Mouse (Mus musculus) liver, embryonic 15.5 days (tissue): Measurements from ENCODE around the gene Zbtb16. TPM values are rescaled to one million over a fixed set of nuclear protein-coding genes. Genes with fewer than 3 reads are reported as not detected.

Source experiments
- ATAC-seq: fragments of 200-750 bp; cut with Nextera tagmentation; 2 replicates; pipeline ENCODE4 v1.8.0; 2017; ENCODE audit warnings: moderate number of reproducible peaks, mild to moderate bottlenecking, moderate library complexity; ENCODE audit not compliant: insufficient read depth
- H3K27ac ChIP-seq: fragments of 300-500 bp; sonication (generic); replicated peaks from 2 replicates; pipeline ENCODE4 v1.5.1; 2015; ENCODE audit warnings: mild to moderate bottlenecking, inconsistent platforms
- H3K27me3 ChIP-seq: fragments of 300-500 bp; sonication (generic); 2 replicates; pipeline ENCODE4 v1.6.1; 2015; ENCODE audit warnings: mild to moderate bottlenecking, inconsistent platforms
- H3K36me3 ChIP-seq: fragments of 300-500 bp; sonication (generic); replicated peaks from 2 replicates; pipeline ENCODE4 v1.6.1; 2015; ENCODE audit warnings: moderate library complexity, mild to moderate bottlenecking, inconsistent platforms
- H3K4me1 ChIP-seq: fragments of 300-500 bp; sonication (generic); replicated peaks from 2 replicates; pipeline ENCODE4 v1.6.1; 2015; ENCODE audit warnings: inconsistent platforms
- H3K4me2 ChIP-seq: fragments of 300-500 bp; sonication (generic); 2 replicates; pipeline ENCODE4 v1.6.1; 2015; ENCODE audit warnings: moderate library complexity, mild to moderate bottlenecking, inconsistent platforms
- H3K4me3 ChIP-seq: fragments of 300-500 bp; sonication (generic); replicated peaks from 2 replicates; pipeline ENCODE4 v1.5.1; 2015; ENCODE audit warnings: mild to moderate bottlenecking, inconsistent platforms
- H3K9ac ChIP-seq: fragments of 300-500 bp; sonication (generic); 2 replicates; pipeline ENCODE4 v1.6.1; 2015; ENCODE audit warnings: moderate library complexity, mild to moderate bottlenecking, inconsistent platforms
- H3K9me3 ChIP-seq: fragments of 300-500 bp; sonication (generic); replicated peaks from 2 replicates; pipeline ENCODE4 v1.6.1; 2016; ENCODE audit warnings: inconsistent platforms
- WGBS: fragments of 180-500 bp; shearing (Covaris S2); methylation state at CpG from one replicate; pipeline ENCODE4 v1.1.7; 2015; ENCODE audit warnings: mixed read lengths; ENCODE audit not compliant: insufficient replicate concordance; 5-methylcytosine and 5-hydroxymethylcytosine counted together
- polyA plus RNA-seq: library from polyadenylated mRNA; unstranded; fragments of >200 nt; fragmentation: Nextera tagmentation; extraction: Ambion mirVana; gene quantifications from 2 replicates; pipeline ENCODE4 v1.2.1, GENCODE M21; 2015

Zbtb16 gene
- polyA plus RNA-seq, 1 experiment from 2014 or later, result 0.54 TPM

- Histone ChIP-seq H3K4me3 (no peak overlapping the region), H3K27ac (no peak overlapping the region), H3K9ac (no peak overlapping the region), H3K36me3 (no peaks in the 10 kb centered on the region), H3K27me3 (no peaks in the 10 kb centered on the region), H3K4me1 (peaks cover 9% of the 10 kb centered on the region; the same call in 1 of the 2 replicates), H3K9me3 (no peaks in the 10 kb centered on the region), H3K4me2 (no peak overlapping the region)
- ATAC-seq, result no peak
- 85% methylated on average over 3 of the region's 3 CpGs for WGBS
Observed at GRCm38 (mm10) chr9:48751900-48752299, 84.1 kb downstream of the Zbtb16 start.

DNA sequence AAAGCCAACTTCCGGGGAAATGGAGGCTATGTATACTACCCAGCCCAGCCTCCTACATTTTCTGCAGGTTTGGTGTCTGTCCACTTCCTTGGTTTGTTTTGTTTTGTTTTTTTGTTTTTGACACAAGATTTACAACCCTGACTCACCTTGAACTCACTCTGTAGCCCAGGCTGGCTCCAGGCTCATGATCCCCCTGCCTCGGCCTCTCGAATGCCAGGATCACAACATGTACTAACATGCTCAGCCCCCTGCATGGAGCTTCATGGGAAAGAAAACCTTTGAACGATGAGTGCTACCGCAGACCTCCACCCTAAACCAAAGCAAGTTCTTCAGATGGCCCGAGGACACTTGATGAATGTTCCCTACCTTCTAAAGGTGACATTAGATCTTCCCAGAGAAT lies 86.4 kb downstream of the Zbtb16 start:
- WGBS, result 76% methylated on average over 6 of the region's 6 CpGs

DNA sequence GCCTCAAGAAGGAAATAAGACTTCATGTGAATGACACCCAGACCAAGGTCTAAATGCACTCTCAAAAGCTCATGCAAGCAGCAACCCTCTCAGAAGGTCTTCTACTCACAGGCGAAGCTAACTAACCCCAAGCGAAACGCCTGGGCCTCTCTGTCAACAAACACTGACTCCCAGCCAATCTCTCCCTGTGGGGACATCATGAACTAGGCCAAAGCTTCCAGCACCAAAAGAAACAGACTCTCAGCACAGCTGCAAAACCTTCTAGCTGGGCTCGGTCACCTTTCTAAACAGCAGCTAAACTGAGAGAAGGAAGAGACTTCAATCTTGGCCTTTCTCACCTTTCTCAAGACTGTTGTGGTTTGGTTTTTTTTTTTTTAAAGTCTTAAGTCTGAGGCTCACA lies 86.9 kb downstream of the Zbtb16 start:
- ATAC-seq, result no peak

More for the DNA sequence above, 86.4 kb downstream of the Zbtb16 start:
- Histone ChIP-seq H3K4me3 (no peak overlapping the region), H3K4me1 (peaks cover 14% of the 10 kb centered on the region), H3K36me3 (no peaks in the 10 kb centered on the region), H3K27me3 (no peaks in the 10 kb centered on the region), H3K4me2 (no peak overlapping the region), H3K9me3 (no peaks in the 10 kb centered on the region), H3K9ac (no peak overlapping the region), H3K27ac (no peak overlapping the region)
- ATAC-seq, result no peak

GRCm38 (mm10) chr9:48748761-48749160 lies 87.3 kb downstream of the Zbtb16 start:
- 86% methylated on average over 4 of the region's 4 CpGs for WGBS
- no peak overlapping the region for H3K27ac ChIP-seq

More for the DNA sequence above, 86.9 kb downstream of the Zbtb16 start:
- Histone ChIP-seq H3K4me1 (peaks cover 19% of the 10 kb centered on the region), H3K4me2 (no peak overlapping the region), H3K9me3 (no peaks in the 10 kb centered on the region), H3K36me3 (no peaks in the 10 kb centered on the region), H3K9ac (no peak overlapping the region), H3K27me3 (no peaks in the 10 kb centered on the region), H3K4me3 (no peak overlapping the region), H3K27ac (no peak overlapping the region)
- 74% methylated on average over 4 of the region's 4 CpGs for WGBS

DNA sequence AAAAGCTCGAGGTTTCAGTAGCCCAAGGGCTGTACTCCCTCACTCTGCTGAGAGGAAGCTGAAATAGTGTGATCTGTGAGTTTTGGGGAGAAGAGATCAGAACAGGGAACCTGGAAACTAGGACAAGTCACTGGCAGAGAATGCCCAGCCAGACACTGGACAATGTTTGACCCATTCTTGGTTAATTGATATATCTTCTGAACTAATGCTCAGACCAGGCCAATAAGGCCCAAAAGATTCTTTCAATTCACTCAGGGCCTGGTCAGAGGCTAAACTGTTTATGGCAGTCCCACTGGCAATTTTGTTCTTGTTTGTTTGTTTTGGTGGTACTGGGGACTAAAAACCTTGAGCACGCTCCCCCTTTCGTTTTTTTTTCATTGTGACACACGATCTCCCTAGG lies 87.8 kb downstream of the Zbtb16 start:
- Histone ChIP-seq H3K9me3 (no peaks in the 10 kb centered on the region), H3K36me3 (no peaks in the 10 kb centered on the region), H3K4me1 (peaks cover 20% of the 10 kb centered on the region), H3K9ac (no peak overlapping the region), H3K4me3 (no peak overlapping the region), H3K4me2 (no peak overlapping the region), H3K27me3 (no peaks in the 10 kb centered on the region), H3K27ac (no peak overlapping the region)
- ATAC-seq, result no peak
- whole genome bisulfite sequencing, result 59% methylated on average over 4 of the region's 4 CpGs

More at GRCm38 (mm10) chr9:48748761-48749160, 87.3 kb downstream of the Zbtb16 start:
- Histone ChIP-seq H3K9ac (no peak overlapping the region), H3K4me1 (peaks cover 20% of the 10 kb centered on the region), H3K4me3 (no peak overlapping the region), H3K27me3 (no peaks in the 10 kb centered on the region), H3K4me2 (no peak overlapping the region), H3K36me3 (no peaks in the 10 kb centered on the region), H3K9me3 (no peaks in the 10 kb centered on the region)
- no peak for ATAC-seq

GRCm38 (mm10) chr9:48746506-48746905 lies 89.5 kb downstream of the Zbtb16 start:
- H3K9me3 ChIP-seq, result no peaks in the 10 kb centered on the region
- ATAC-seq, result no peak
- WGBS, result 75% methylated on average over 10 of the region's 10 CpGs
- H3K9ac ChIP-seq, result no peak overlapping the region
- H3K36me3 ChIP-seq, result no peaks in the 10 kb centered on the region
- H3K4me3 ChIP-seq, result no peak overlapping the region
- H3K4me2 ChIP-seq, result no peak overlapping the region
- no peak overlapping the region for H3K27ac ChIP-seq
- H3K27me3 ChIP-seq, result no peaks in the 10 kb centered on the region
- H3K4me1 ChIP-seq, result peaks cover 20% of the 10 kb centered on the region

GRCm38 (mm10) chr9:48745347-48746119 lies 90.5 kb downstream of the Zbtb16 start:
- 45% methylated on average over 5 of the region's 5 CpGs for WGBS
- ATAC-seq, result peak; percentile 72
- peaks cover 24% of the 10 kb centered on the region for H3K4me1 ChIP-seq
- no peaks in the 10 kb centered on the region for H3K27me3 ChIP-seq
- H3K9ac ChIP-seq, result no peak overlapping the region
- H3K4me2 ChIP-seq, result peak overlapping the region; percentile 50
- no peaks in the 10 kb centered on the region for H3K9me3 ChIP-seq
- 0 out of 2 replicates have a peak overlapping the region, but pooled peaks have one; percentile 5 for H3K27ac ChIP-seq
- H3K36me3 ChIP-seq, result no peaks in the 10 kb centered on the region
- H3K4me3 ChIP-seq, result no peak overlapping the region

- H3K4me1 ChIP-seq, result peaks cover 30% of the 10 kb centered on the region
- no peak overlapping the region for H3K4me3 ChIP-seq
- no peak overlapping the region for H3K9ac ChIP-seq
- 17% methylated on average over 13 of the region's 13 CpGs for WGBS
- H3K4me2 ChIP-seq, result peak overlapping the region; percentile 50
- peak overlapping the region; percentile 24; the same call in 1 of the 2 replicates for H3K27ac ChIP-seq
- H3K27me3 ChIP-seq, result no peaks in the 10 kb centered on the region
- peak; percentile 75 for ATAC-seq
- no peaks in the 10 kb centered on the region for H3K36me3 ChIP-seq
- no peaks in the 10 kb centered on the region for H3K9me3 ChIP-seq
Observed at GRCm38 (mm10) chr9:48744916-48745315, 91.1 kb downstream of the Zbtb16 start.

DNA sequence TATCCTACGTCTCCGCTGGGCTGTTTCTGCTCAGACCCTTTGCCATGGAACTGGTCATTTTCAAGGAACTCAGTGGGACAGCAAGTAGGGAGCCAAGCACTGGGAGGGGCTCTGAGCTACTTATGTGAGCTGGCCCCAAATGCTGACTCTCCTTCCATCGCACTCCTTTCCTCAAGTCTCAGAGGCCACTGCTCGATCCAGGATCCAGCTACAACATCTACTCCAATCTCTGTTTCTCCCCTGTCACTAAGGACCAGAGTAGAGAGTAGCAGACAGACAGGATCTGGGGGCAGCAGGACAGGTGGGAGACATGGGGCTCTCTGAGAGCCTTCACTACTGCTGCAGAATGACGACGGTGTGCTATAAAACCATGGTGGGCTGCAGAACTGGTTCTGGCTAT lies 91.6 kb downstream of the Zbtb16 start:
- no peak overlapping the region for H3K4me3 ChIP-seq
- H3K27me3 ChIP-seq, result no peaks in the 10 kb centered on the region
- no peaks in the 10 kb centered on the region for H3K36me3 ChIP-seq
- no peak overlapping the region for H3K9ac ChIP-seq
- no peak overlapping the region; the same call in 1 of the 2 replicates for H3K4me2 ChIP-seq
- H3K4me1 ChIP-seq, result peaks cover 31% of the 10 kb centered on the region
- 83% methylated on average over 6 of the region's 6 CpGs for WGBS
- H3K9me3 ChIP-seq, result no peaks in the 10 kb centered on the region
- no peak for ATAC-seq
- H3K27ac ChIP-seq, result peak overlapping the region; percentile 24; the same call in 1 of the 2 replicates

- H3K4me2 ChIP-seq, result no peak overlapping the region
- no peaks in the 10 kb centered on the region for H3K27me3 ChIP-seq
- H3K4me3 ChIP-seq, result no peak overlapping the region
- H3K9ac ChIP-seq, result no peak overlapping the region
- WGBS, result 71% methylated on average over 11 of the region's 11 CpGs
- no peaks in the 10 kb centered on the region for H3K36me3 ChIP-seq
- H3K4me1 ChIP-seq, result peaks cover 31% of the 10 kb centered on the region
- no peaks in the 10 kb centered on the region for H3K9me3 ChIP-seq
- ATAC-seq, result no peak
- no peak overlapping the region for H3K27ac ChIP-seq
Observed at GRCm38 (mm10) chr9:48743338-48744285, 92.4 kb downstream of the Zbtb16 start.

DNA sequence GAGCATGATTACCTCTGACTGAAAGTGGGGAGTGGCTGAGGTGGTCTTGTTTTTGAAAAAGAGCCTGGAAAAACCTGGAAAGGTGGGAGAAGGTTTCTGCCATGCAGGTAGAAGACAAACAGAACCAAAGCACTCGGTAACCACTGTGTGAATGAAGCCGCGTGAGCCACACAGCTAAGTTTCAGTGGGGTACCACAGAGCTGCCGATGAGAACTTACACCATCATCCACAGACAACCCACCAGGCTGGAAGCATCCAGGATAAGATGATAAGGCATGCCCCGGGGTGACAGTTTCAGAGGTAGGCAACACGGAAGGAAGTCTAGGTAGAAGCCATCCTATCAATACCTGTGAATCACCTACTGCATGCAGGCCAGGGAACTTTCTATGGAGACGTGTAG lies 93.9 kb downstream of the Zbtb16 start:
- no peaks in the 10 kb centered on the region for H3K36me3 ChIP-seq
- no peak overlapping the region for H3K4me3 ChIP-seq
- 74% methylated on average over 7 of the region's 7 CpGs for WGBS
- ATAC-seq, result no peak
- 0 out of 2 replicates have a peak, but pooled peaks cover 2% of the 10 kb centered on the region for H3K27me3 ChIP-seq
- peaks cover 31% of the 10 kb centered on the region for H3K4me1 ChIP-seq
- no peak overlapping the region for H3K9ac ChIP-seq
- H3K27ac ChIP-seq, result no peak overlapping the region
- H3K4me2 ChIP-seq, result no peak overlapping the region
- H3K9me3 ChIP-seq, result no peaks in the 10 kb centered on the region
